Mouse (Mus musculus): ENCODE data around the gene C2cd4b.

GRCm38 (mm10) chr9:67763326-67763725 lies 4.1 kb downstream of the C2cd4b start:
- TF ChIP-seq CTCF (IDR thresholded peaks at IDR 0.05; ENCODE audit: borderline replicate concordance, insufficient read depth, low read depth, low read length), result no peak
- TF ChIP-seq POLR2A (IDR thresholded peaks at IDR 0.05; ENCODE audit: borderline replicate concordance, insufficient read depth, low read length), result no peak

Data from cerebellum, adult 2 months (tissue).